Mouse (Mus musculus) inflammation-experienced regulatory T-cells, adult 16 weeks (primary cell): ENCODE measurements around the gene Phospho1. TPM values are rescaled to one million over a fixed set of nuclear protein-coding genes. Genes with fewer than 3 reads are reported as not detected.

ENCODE experiments used
- polyA plus RNA-seq: library from polyadenylated mRNA; unstranded; fragments of 100-300 nt; shearing (Covaris generic); gene quantifications from one replicate; pipeline ENCODE4 v1.2.1, GENCODE M21; 2017

The Phospho1 gene
- not detected for polyA plus RNA-seq

GRCm38 (mm10) chr11:95824071-95824876, at the start of gene Phospho1:
TSS of gene Phospho1 (plus strand) at chr11:95824499.

GRCm38 (mm10) chr11:95837059-95837458, 12.8 kb downstream of the Phospho1 start, which contains the start of gene Gngt2:
TSS of gene Gngt2 (plus strand) at chr11:95837216.

GRCm38 (mm10) chr11:95842074-95842681, 17.9 kb downstream of the Phospho1 start, which contains the start of gene Abi3:
TSS of gene Abi3 (minus strand) at chr11:95842476.

Other genes starting within 250 kb of the Phospho1 start
- gene Ngfr, start 236.8 kb upstream of the Phospho1 start, polyA plus RNA-seq: not detected
- gene Phb, start 157.5 kb upstream of the Phospho1 start, polyA plus RNA-seq: 90.4 TPM
- 7.9 TPM for gene Zfp652, start 111.8 kb upstream of the Phospho1 start, polyA plus RNA-seq
- 1.6 TPM for gene B130006D01Rik, start 100.9 kb upstream of the Phospho1 start, polyA plus RNA-seq
- gene Gngt2, start 12.7 kb downstream of the Phospho1 start, polyA plus RNA-seq: 47.1 TPM
- 75.8 TPM for gene Abi3, start 18.0 kb downstream of the Phospho1 start, polyA plus RNA-seq
- not detected for gene B4galnt2, start 90.4 kb downstream of the Phospho1 start, polyA plus RNA-seq
- gene Igf2bp1, start 181.4 kb downstream of the Phospho1 start, polyA plus RNA-seq: not detected
- not detected for gene Gip, start 200.0 kb downstream of the Phospho1 start, polyA plus RNA-seq
- gene Snf8, start 210.4 kb downstream of the Phospho1 start, polyA plus RNA-seq: 82.5 TPM
- 10.2 TPM for gene Ube2z, start 240.9 kb downstream of the Phospho1 start, polyA plus RNA-seq